In the genomic region with DNA sequence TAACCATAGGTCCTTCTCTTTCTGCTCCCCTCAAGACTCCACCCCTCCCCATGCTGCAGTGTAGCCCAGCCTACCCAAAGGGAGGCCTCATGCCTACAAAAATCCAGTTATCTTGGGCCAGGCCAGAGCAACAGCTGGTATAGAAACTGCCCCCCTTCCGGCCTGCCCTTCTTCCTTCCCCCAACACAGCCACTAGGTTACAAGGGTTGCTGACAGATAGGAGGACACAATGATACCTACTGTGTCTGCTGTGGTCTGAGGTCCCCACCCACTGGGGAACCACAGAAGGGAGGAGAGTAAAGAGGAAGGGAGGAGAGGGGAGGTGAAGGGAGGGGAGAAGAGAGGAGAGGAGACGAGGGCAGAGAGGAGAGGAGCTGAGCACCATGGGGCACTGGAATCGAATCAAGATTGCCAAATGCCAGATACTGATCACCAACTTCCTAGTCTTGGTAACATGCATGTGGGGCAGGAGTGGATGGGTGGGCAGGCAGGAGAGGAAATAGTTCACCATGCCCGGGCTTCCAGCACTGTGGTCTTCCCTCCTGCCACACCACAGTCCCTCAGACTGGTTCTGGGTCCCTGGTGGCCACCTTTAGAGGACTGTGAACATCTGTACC, we compare ENCODE assay signal across 10 mouse cellular contexts. TPM values are rescaled to one million over a fixed set of nuclear protein-coding genes. Genes with fewer than 3 reads are reported as not detected.
A peak's percentile ranks its signal among the peaks of the same experiment; 100 is the strongest.
DNase-seq lines count a peak whose midpoint lies in the region; ATAC-seq lines count a peak whose summit lies in the region.
"Had no signal": no experiment of that assay in that cellular context is flagged by ENCODE, and none has a peak within 500 bp of the region (broad histone marks: within the 10 kb centered on the region; RNA-seq: fewer than 3 reads in every experiment).

A gene (plus strand): TSS at position 320 of the 617 bp plus-strand sequence.

- DNase-seq in heart, postnatal 14 days: no peak
- no peak for DNase-seq in embryonic facial prominence, embryonic 10.5 days (ENCODE audit: low spot score)
- DNase-seq in thymus, adult 18-20 months: peak; percentile 51 to 77
- no peak for DNase-seq in cerebellum, adult 8-10 months

- H3K36me3 ChIP-seq in heart, embryonic 14.5 days (ENCODE audit: control insufficient read depth, insufficient read depth, low read length): no peaks in the 10 kb centered on the region
- no peaks in the 10 kb centered on the region for H3K36me3 ChIP-seq in embryonic facial prominence, embryonic 10.5 days (replicated peaks)
- no peaks in the 10 kb centered on the region for H3K36me3 ChIP-seq in lung, embryonic 16.5 days (ENCODE audit: control insufficient read depth, insufficient read depth, low read length)
- no peaks in the 10 kb centered on the region for H3K36me3 ChIP-seq in forebrain, embryonic 16.5 days (ENCODE audit: control insufficient read depth, insufficient read depth)
- no peaks in the 10 kb centered on the region for H3K36me3 ChIP-seq in forebrain, embryonic 13.5 days (ENCODE audit: poor library complexity, severe bottlenecking)
- H3K36me3 ChIP-seq: midbrain, embryonic 12.5 days had no signal

- peaks cover 43 to 46% of the 10 kb centered on the region in 2 experiments for H3K4me1 ChIP-seq in heart, embryonic 14.5 days (ENCODE audit: control insufficient read depth in 2 of 2, insufficient read depth in 2 of 2, low read length in 2 of 2)
- peaks cover 41% of the 10 kb centered on the region for H3K4me1 ChIP-seq in embryonic facial prominence, embryonic 10.5 days
- peaks cover 35% of the 10 kb centered on the region for H3K4me1 ChIP-seq in lung, embryonic 16.5 days (replicated peaks; ENCODE audit: control insufficient read depth, insufficient read depth, low read length)
- peaks cover 18% of the 10 kb centered on the region for H3K4me1 ChIP-seq in forebrain, embryonic 16.5 days (replicated peaks; ENCODE audit: control insufficient read depth, insufficient read depth, low read length)
- H3K4me1 ChIP-seq in forebrain, embryonic 13.5 days: peaks cover 17% of the 10 kb centered on the region

- H3K4me2 ChIP-seq in heart, embryonic 14.5 days (ENCODE audit: low read length): peak within 1 kb of the TSS; percentile 27
- no peak within 1 kb of the TSS; the same call in 1 of the 2 replicates for H3K4me2 ChIP-seq in lung, embryonic 16.5 days (ENCODE audit: low read depth, low read length)
- H3K4me2 ChIP-seq in forebrain, embryonic 16.5 days (ENCODE audit: low read length): no peak within 1 kb of the TSS
- H3K4me2 ChIP-seq in forebrain, embryonic 13.5 days: no peak within 1 kb of the TSS
- H3K4me2 ChIP-seq: midbrain, embryonic 12.5 days had no signal

- peak within 1 kb of the TSS; percentile 34; the same call in 1 of the 2 replicates for H3K9ac ChIP-seq in heart, embryonic 14.5 days (ENCODE audit: low read length)
- H3K9ac ChIP-seq in lung, embryonic 16.5 days (ENCODE audit: low read length): peak within 1 kb of the TSS; percentile 25; the same call in 1 of the 2 replicates
- H3K9ac ChIP-seq in forebrain, embryonic 16.5 days (replicated peaks; ENCODE audit: low read depth, low read length): no peak within 1 kb of the TSS
- H3K9ac ChIP-seq in forebrain, embryonic 13.5 days: no peak within 1 kb of the TSS
- H3K9ac ChIP-seq: midbrain, embryonic 12.5 days had no signal

- H3K27ac ChIP-seq in heart, embryonic 14.5 days (replicated peaks in 1 of 2; ENCODE audit: control insufficient read depth in 1 of 2, insufficient read depth in 1 of 2, low read depth in 2 of 2, low read length in 2 of 2): peak within 1 kb of the TSS; percentile 8 to 33; a peak in 2 of 4 replicates
- peak within 1 kb of the TSS; percentile 75 for H3K27ac ChIP-seq in embryonic facial prominence, embryonic 10.5 days (replicated peaks)
- H3K27ac ChIP-seq in lung, embryonic 16.5 days (ENCODE audit: low read length): peak within 1 kb of the TSS; percentile 73
- no peak within 1 kb of the TSS for H3K27ac ChIP-seq in forebrain, embryonic 16.5 days (ENCODE audit: low read length)
- H3K27ac ChIP-seq in forebrain, embryonic 13.5 days: no peak within 1 kb of the TSS
- H3K27ac ChIP-seq: midbrain, embryonic 12.5 days had no signal

- no peak within 1 kb of the TSS for H3K4me3 ChIP-seq in heart, embryonic 14.5 days (ENCODE audit: control insufficient read depth in 1 of 2, insufficient read depth in 1 of 2, low read depth in 1 of 2, low read length in 2 of 2)
- H3K4me3 ChIP-seq in embryonic facial prominence, embryonic 10.5 days: 0 out of 2 replicates have a peak within 1 kb of the TSS, but pooled peaks have one; percentile 30
- H3K4me3 ChIP-seq in lung, embryonic 16.5 days (ENCODE audit: low read length): no peak within 1 kb of the TSS
- H3K4me3 ChIP-seq in forebrain, embryonic 16.5 days (replicated peaks; ENCODE audit: low read length): no peak within 1 kb of the TSS
- H3K4me3 ChIP-seq in forebrain, embryonic 13.5 days: no peak within 1 kb of the TSS
- H3K4me3 ChIP-seq: midbrain, embryonic 12.5 days had no signal

- intact Hi-C loops in heart, postnatal 14 days (cut with DNase I): loop anchor here (5.0 kb wide), 4 partner anchors 67 to 467 kb away; a partner anchor contains a TSS

- ATAC-seq in heart, embryonic 14.5 days (ENCODE audit: insufficient number of reproducible peaks, insufficient read depth, low FRiP score, low read depth): no peak
- no peak for ATAC-seq in lung, embryonic 16.5 days (ENCODE audit: low read depth)
- ATAC-seq in forebrain, embryonic 16.5 days: no peak
- no peak for ATAC-seq in forebrain, embryonic 13.5 days
- ATAC-seq: Patski had no signal

- no peaks in the 10 kb centered on the region for H3K27me3 ChIP-seq in heart, embryonic 14.5 days (ENCODE audit: control insufficient read depth, insufficient read depth, low read length)
- no peaks in the 10 kb centered on the region for H3K27me3 ChIP-seq in embryonic facial prominence, embryonic 10.5 days (replicated peaks; ENCODE audit: low read depth, poor library complexity, severe bottlenecking)
- no peaks in the 10 kb centered on the region for H3K27me3 ChIP-seq in lung, embryonic 16.5 days (ENCODE audit: control insufficient read depth, insufficient read depth, low read depth, low read length)
- no peaks in the 10 kb centered on the region for H3K27me3 ChIP-seq in forebrain, embryonic 16.5 days (replicated peaks; ENCODE audit: control insufficient read depth, insufficient read depth, low read length)
- H3K27me3 ChIP-seq in forebrain, embryonic 13.5 days: no peaks in the 10 kb centered on the region
- H3K27me3 ChIP-seq: midbrain, embryonic 12.5 days; Patski had no signal

- 75% methylated on average over 4 of the region's 4 CpGs for WGBS in heart, embryonic 14.5 days
- 79% methylated on average over 4 of the region's 4 CpGs for WGBS in embryonic facial prominence, embryonic 10.5 days
- 68% methylated on average over 4 of the region's 4 CpGs for WGBS in lung, embryonic 16.5 days
- 84% methylated on average over 4 of the region's 4 CpGs for WGBS in forebrain, embryonic 16.5 days
- 74% methylated on average over 4 of the region's 4 CpGs for WGBS in forebrain, embryonic 13.5 days

- no peaks in the 10 kb centered on the region for H3K9me3 ChIP-seq in heart, embryonic 14.5 days (ENCODE audit: control insufficient read depth, low read length)
- no peaks in the 10 kb centered on the region for H3K9me3 ChIP-seq in embryonic facial prominence, embryonic 10.5 days
- H3K9me3 ChIP-seq in lung, embryonic 16.5 days (ENCODE audit: control insufficient read depth, low read length): no peaks in the 10 kb centered on the region
- H3K9me3 ChIP-seq in forebrain, embryonic 16.5 days (ENCODE audit: control insufficient read depth, low read length): no peaks in the 10 kb centered on the region
- H3K9me3 ChIP-seq in forebrain, embryonic 13.5 days (replicated peaks): no peaks in the 10 kb centered on the region
- H3K9me3 ChIP-seq: midbrain, embryonic 12.5 days had no signal

RNA-seq across cellular contexts. Expression of the gene that starts here (rescaled TPM):
- polyA plus RNA-seq in heart, embryonic 14.5 days (2014; fragmentation: Nextera tagmentation; extraction: Ambion mirVana): 2.3 and 2.7 TPM in 2 replicates
- total RNA-seq in heart, postnatal 14 days (2021): 1 to 10 TPM in 1 of 2 experiments, under 1 TPM in 1; 0.91 to 1.1 TPM
- 4.4 and 4.6 TPM in 2 replicates for polyA plus RNA-seq in embryonic facial prominence, embryonic 10.5 days (2016; fragmentation: Nextera tagmentation; extraction: Ambion mirVana)
- 2.6 and 3.3 TPM in 2 replicates for polyA plus RNA-seq in lung, embryonic 16.5 days (2015; fragmentation: Nextera tagmentation; extraction: Ambion mirVana)
- 0.32 and 0.53 TPM in 2 replicates for polyA plus RNA-seq in forebrain, embryonic 16.5 days (2015; fragmentation: Nextera tagmentation; extraction: Ambion mirVana)
- polyA plus RNA-seq in forebrain, embryonic 13.5 days (2015; fragmentation: Nextera tagmentation; extraction: Ambion mirVana): 0.81 and 0.83 TPM in 2 replicates

Comparison
In these comparisons a context has a peak if more than half of its experiments do, and no peak if none do; other contexts are left out.
1. H3K27ac ChIP-seq: peak in heart, embryonic 14.5 days (2 of 2), embryonic facial prominence, embryonic 10.5 days (single experiment) and lung, embryonic 16.5 days (single experiment); none in forebrain, embryonic 16.5 days (single experiment) and forebrain, embryonic 13.5 days (single experiment).
2. H3K9ac ChIP-seq: peak in heart, embryonic 14.5 days (single experiment) and lung, embryonic 16.5 days (single experiment); none in forebrain, embryonic 16.5 days (single experiment) and forebrain, embryonic 13.5 days (single experiment).
3. DNase-seq: peak in thymus, adult 18-20 months (2 of 2); none in heart, postnatal 14 days (0 of 2), embryonic facial prominence, embryonic 10.5 days (single experiment) and cerebellum, adult 8-10 months (single experiment).